Mouse (Mus musculus) lung, embryonic 14.5 days (tissue): ENCODE data around the gene Sparcl1. TPM values are rescaled to one million over a fixed set of nuclear protein-coding genes. Genes with fewer than 3 reads are reported as not detected.
A peak's percentile ranks its signal among the peaks of the same experiment; 100 is the strongest.

Source experiments
- ATAC-seq: fragments of 200-750 bp; cut with Nextera tagmentation; 2 replicates; pipeline ENCODE4 v1.8.0; 2017; ENCODE audit warnings: mild to moderate bottlenecking, moderate TSS enrichment, moderate library complexity; ENCODE audit not compliant: insufficient read depth
- DNase-seq: peaks from one replicate; pipeline ENCODE4 v3.0.0-alpha.2; 2015
- H3K27ac ChIP-seq: fragments of 300-500 bp; sonication (generic); 2 replicates; pipeline ENCODE4 v1.5.1; 2014; ENCODE audit warnings: low read depth, mild to moderate bottlenecking, moderate library complexity
- H3K27me3 ChIP-seq: fragments of 300-500 bp; sonication (generic); 2 replicates; pipeline ENCODE4 v1.6.1; 2014; ENCODE audit warnings: low read length, control low read depth; ENCODE audit not compliant: insufficient read depth
- H3K36me3 ChIP-seq: fragments of 300-500 bp; sonication (generic); 2 replicates; pipeline ENCODE4 v1.6.1; 2014; ENCODE audit warnings: control low read depth; ENCODE audit not compliant: insufficient read depth
- H3K4me1 ChIP-seq: fragments of 300-500 bp; sonication (generic); 2 replicates; pipeline ENCODE4 v1.6.1; 2014; ENCODE audit warnings: antibody characterized with exemption, control low read depth; ENCODE audit not compliant: insufficient read depth
- H3K4me2 ChIP-seq: fragments of 300-500 bp; sonication (generic); 2 replicates; pipeline ENCODE4 v1.6.1; 2014; ENCODE audit warnings: mild to moderate bottlenecking
- H3K4me3 ChIP-seq: fragments of 300-500 bp; sonication (generic); 2 replicates; pipeline ENCODE4 v1.5.1; 2014; ENCODE audit warnings: low read depth, low read length
- H3K9ac ChIP-seq: fragments of 300-500 bp; sonication (generic); 2 replicates; pipeline ENCODE4 v1.6.1; 2014
- H3K9me3 ChIP-seq: fragments of 300-500 bp; sonication (generic); 2 replicates; pipeline ENCODE4 v1.6.1; 2016; ENCODE audit warnings: low read depth, low read length, control low read depth
- CTCF ChIP-seq: IDR thresholded peaks from 2 replicates; pipeline ENCODE4 v1.5.1; 2016; ENCODE audit warnings: antibody characterized with exemption, low read depth
- WGBS: fragments of 180-500 bp; shearing (Covaris S2); extraction: QIAGEN DNeasy Blood & Tissue Kit; methylation state at CpG from one replicate; pipeline ENCODE4 v1.1.7; 2014; 5-methylcytosine and 5-hydroxymethylcytosine counted together
- polyA plus RNA-seq: library from polyadenylated mRNA; unstranded; fragments of >200 nt; fragmentation: Nextera tagmentation; extraction: Ambion mirVana; gene quantifications from 2 replicates; pipeline ENCODE4 v1.2.1, GENCODE M21; 2014

Gene Sparcl1
- 296 and 307 TPM in 2 replicates for polyA plus RNA-seq

DNA sequence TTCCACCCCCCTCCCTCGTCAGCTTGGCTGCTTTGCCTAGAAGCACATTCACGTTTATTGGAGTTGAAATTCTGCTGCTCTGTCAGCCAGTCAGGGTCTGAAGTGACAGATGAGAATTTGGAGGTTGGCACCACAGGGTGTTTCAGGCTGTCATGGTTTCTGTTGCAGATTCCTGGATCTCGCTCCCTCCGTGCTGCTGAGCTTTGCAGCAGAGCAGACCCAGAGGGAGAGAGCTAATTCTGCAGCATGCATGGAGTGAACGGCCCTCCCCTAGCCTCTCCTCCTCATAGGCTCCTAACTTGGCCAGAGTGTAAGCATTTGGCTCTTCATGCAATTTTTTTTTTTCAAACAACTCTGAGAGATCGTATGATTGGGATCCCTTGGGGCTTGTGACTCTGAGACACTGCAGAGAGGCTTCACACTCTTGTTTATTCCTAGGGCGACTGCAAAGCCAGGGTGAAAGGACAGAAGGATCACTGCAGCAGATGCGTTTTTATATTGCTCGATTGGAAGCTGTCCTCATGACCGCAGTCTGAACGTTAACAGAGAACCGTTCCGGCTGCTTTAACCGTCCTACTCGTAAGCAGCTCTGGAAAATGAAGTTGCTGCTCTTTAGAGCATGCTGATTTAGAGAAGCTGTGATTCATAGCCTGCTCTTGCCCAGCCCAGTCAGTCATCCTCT, at the start of gene Sparcl1:
TSS of gene Sparcl1 (minus strand) at position 243 of the 682 bp plus-strand sequence.
- peak within 1 kb of the TSS; percentile 56 for H3K4me2 ChIP-seq
- no peaks in the 10 kb centered on the region for H3K27me3 ChIP-seq
- H3K4me3 ChIP-seq = peak within 1 kb of the TSS; percentile 48
- H3K9ac ChIP-seq = peak within 1 kb of the TSS; percentile 70
- WGBS = 14% methylated on average over 15 of the region's 15 CpGs
- ATAC-seq = peak; percentile 74
- no peaks in the 10 kb centered on the region for H3K9me3 ChIP-seq
- DNase-seq = peak; percentile 80
- H3K27ac ChIP-seq = peak within 1 kb of the TSS; percentile 96
- H3K36me3 ChIP-seq = no peaks in the 10 kb centered on the region
- no peak for TF ChIP-seq CTCF
- peaks cover 48% of the 10 kb centered on the region for H3K4me1 ChIP-seq

DNA sequence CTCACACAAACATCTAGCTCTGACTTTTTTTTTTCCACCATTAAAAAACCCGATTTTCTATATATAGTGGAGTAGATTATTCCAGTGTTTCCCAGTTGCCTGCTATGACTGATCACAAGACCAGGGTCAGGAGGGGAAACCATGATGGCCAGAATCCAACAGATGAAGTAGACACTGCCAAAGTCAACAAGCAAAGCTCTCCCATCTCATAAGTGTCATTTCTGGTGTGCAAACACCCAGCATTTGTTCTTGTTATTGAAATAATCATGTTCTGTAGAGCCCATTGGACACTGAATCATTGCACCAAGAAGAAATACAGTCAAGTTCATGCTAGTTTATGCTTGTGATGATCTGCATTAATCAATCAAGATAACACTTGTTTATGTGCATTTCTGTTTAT, 47.9 kb upstream of the Sparcl1 start:
- Histone ChIP-seq H3K9ac (no peak overlapping the region), H3K4me3 (no peak overlapping the region), H3K9me3 (no peaks in the 10 kb centered on the region), H3K4me1 (peaks cover 8% of the 10 kb centered on the region; the same call in 1 of the 2 replicates), H3K27me3 (no peaks in the 10 kb centered on the region), H3K36me3 (no peaks in the 10 kb centered on the region), H3K4me2 (no peak overlapping the region), H3K27ac (no peak overlapping the region)
- 23% methylated on average over 1 of the region's 1 CpGs for WGBS
- DNase-seq (peak; percentile 94), ATAC-seq (peak; percentile 89)
- TF ChIP-seq CTCF = no peak

DNA sequence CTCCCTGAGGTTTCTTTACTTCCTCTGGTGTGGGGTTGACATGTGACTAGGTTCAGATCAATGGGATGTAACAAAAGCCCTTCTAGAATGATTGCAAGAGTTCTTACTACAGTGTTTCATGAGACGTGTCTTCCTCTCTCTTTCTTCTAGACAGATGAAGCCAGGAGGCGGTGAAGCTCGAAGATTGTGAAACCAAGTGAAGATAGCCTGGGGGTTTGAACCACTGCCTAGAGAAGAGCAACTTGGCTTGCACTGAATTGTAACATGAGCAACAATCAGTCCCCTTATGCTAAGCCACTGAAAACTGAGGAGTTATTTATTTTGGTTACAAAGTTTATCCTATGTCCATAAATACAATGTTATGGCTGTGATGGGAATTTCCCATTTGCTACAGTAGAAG, 47.0 kb upstream of the Sparcl1 start:
- DNase-seq = peak; percentile 30
- 53% methylated on average over 3 of the region's 3 CpGs for WGBS
- H3K27me3 ChIP-seq = no peaks in the 10 kb centered on the region
- no peak for ATAC-seq
- H3K4me2 ChIP-seq = no peak overlapping the region
- TF ChIP-seq CTCF = no peak
- no peak overlapping the region for H3K9ac ChIP-seq
- no peaks in the 10 kb centered on the region for H3K36me3 ChIP-seq
- peaks cover 8% of the 10 kb centered on the region; the same call in 1 of the 2 replicates for H3K4me1 ChIP-seq
- H3K27ac ChIP-seq = peak overlapping the region; percentile 58
- no peaks in the 10 kb centered on the region for H3K9me3 ChIP-seq
- H3K4me3 ChIP-seq = no peak overlapping the region

DNA sequence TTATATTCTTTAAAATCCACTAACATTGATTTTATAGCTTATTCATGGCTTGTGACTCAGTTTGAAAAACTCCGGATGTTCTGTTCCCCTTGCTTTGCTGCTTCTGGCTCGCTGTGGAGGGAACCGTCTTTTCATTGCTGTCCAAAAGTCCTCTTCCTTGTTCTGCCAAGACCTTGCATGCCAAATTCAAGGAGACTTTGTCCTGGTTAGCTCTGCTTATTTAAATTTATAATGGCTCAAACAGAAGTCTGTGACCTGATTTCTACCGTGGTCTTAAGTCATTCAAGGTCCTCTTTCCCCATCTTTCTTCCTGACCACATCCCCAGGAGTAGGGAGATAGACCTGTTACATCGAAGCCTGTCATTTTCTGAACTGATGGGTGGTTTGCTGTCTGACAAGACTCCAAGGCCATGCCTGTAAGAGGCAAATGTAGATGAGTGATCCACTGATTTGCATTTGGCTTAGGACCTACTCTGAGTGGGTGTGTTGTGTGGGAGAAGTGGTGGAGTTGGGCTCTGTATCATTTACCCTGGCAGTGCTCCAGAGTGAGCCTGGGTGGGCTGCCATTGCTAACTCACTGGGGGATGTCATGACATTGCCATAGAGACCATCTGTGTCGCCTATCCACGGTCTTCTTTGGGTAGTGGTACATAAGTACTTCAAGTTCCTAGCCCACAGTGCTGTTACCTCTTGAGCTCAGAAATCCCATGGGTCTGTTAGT, 45.0 kb upstream of the Sparcl1 start:
- Histone ChIP-seq H3K4me2 (no peak overlapping the region), H3K36me3 (no peaks in the 10 kb centered on the region), H3K9me3 (no peaks in the 10 kb centered on the region), H3K4me3 (no peak overlapping the region), H3K27me3 (no peaks in the 10 kb centered on the region), H3K4me1 (peaks cover 8% of the 10 kb centered on the region; the same call in 1 of the 2 replicates), H3K9ac (no peak overlapping the region), H3K27ac (no peak overlapping the region)
- peak; percentile 46 for DNase-seq
- no peak for TF ChIP-seq CTCF
- WGBS = 74% methylated on average over 7 of the region's 7 CpGs
- no peak for ATAC-seq

DNA sequence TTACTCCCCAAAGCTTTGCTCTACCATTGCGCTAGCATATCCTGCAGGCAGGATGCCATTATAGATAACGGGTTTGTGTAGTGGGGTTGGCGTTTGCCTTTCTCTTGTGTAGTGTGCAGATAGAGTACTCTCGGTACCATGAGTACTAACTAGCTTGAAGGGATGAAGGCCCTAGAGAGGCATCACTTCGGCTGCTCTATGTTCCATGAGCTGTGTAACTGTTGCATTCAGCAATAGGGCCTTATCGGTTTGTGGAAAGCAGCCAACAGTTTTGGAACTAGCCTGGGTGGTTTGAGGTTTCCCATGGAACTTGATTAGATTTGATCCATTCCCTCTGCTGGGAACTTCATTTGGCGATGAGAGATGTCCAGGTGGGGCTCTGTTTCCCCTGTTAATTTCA, 44.2 kb upstream of the Sparcl1 start:
- no peak for TF ChIP-seq CTCF
- Histone ChIP-seq H3K27me3 (no peaks in the 10 kb centered on the region), H3K9ac (no peak overlapping the region), H3K4me1 (peaks cover 8% of the 10 kb centered on the region; the same call in 1 of the 2 replicates), H3K9me3 (no peaks in the 10 kb centered on the region), H3K4me3 (no peak overlapping the region), H3K36me3 (no peaks in the 10 kb centered on the region), H3K4me2 (no peak overlapping the region), H3K27ac (no peak overlapping the region)
- ATAC-seq (no peak), DNase-seq (no peak)
- WGBS = 84% methylated on average over 7 of the region's 7 CpGs

DNA sequence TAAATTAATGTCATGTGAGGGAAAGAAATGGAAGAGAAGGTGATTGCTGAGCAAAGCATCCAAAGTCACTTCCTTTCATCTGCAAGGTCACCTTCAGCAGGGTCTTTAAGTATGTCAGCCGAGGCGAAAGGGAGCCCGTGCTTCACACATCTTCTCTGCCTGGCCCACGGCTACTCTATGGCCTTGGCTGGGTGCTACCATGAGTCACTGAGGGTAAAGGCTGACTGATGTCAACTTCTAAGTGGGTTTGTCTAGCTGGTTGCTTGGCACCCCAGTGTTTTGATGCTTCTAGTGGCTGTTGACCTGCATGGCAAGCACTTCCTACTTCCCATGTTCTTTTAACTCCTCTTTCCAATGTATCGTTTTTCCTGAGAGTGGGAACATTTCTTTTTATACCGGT, 36.7 kb upstream of the Sparcl1 start:
- Histone ChIP-seq H3K36me3 (no peaks in the 10 kb centered on the region), H3K4me1 (no peaks in the 10 kb centered on the region), H3K4me3 (no peak overlapping the region), H3K27ac (no peak overlapping the region), H3K9me3 (no peaks in the 10 kb centered on the region), H3K27me3 (no peaks in the 10 kb centered on the region), H3K4me2 (no peak overlapping the region), H3K9ac (no peak overlapping the region)
- no peak for ATAC-seq
- DNase-seq = no peak
- WGBS = 86% methylated on average over 6 of the region's 6 CpGs
- no peak for TF ChIP-seq CTCF

DNA sequence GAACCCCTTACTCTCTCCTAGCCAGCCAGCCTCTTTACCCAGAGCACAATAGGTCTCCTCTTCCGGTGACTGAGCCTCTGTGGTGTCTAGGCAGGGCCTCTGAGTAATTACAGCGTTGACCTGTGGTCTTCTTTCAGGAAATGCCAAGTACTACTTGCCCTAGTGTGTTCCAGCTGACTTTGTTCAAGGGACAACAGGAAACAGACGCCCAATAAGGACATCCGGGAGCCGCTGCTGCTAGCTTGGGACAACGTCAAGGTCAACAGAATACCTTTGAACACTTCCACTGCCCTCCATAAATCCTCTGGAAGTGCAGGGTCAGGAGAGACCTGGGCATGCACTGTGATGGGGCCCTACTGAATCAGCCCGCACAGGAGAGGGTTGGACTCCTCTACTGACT, 35.8 kb upstream of the Sparcl1 start:
- DNase-seq (peak; percentile 65), ATAC-seq (peak; percentile 80; the same call in 1 of the 2 replicates)
- H3K36me3 ChIP-seq = no peaks in the 10 kb centered on the region
- no peaks in the 10 kb centered on the region for H3K27me3 ChIP-seq
- WGBS = 65% methylated on average over 7 of the region's 7 CpGs
- no peak overlapping the region for H3K4me2 ChIP-seq
- TF ChIP-seq CTCF = no peak
- H3K27ac ChIP-seq = 0 out of 2 replicates have a peak overlapping the region, but pooled peaks have one; percentile 42
- H3K9me3 ChIP-seq = no peaks in the 10 kb centered on the region
- no peak overlapping the region for H3K9ac ChIP-seq
- no peaks in the 10 kb centered on the region for H3K4me1 ChIP-seq
- no peak overlapping the region for H3K4me3 ChIP-seq
